Mouse (Mus musculus): Measurements from ENCODE around the gene Mfsd1. TPM values are rescaled to one million over a fixed set of nuclear protein-coding genes. Genes with fewer than 3 reads are reported as not detected.

Mfsd1 gene
- polyA plus RNA-seq, 1 experiment from 2014 or later, result 103 TPM

DNA sequence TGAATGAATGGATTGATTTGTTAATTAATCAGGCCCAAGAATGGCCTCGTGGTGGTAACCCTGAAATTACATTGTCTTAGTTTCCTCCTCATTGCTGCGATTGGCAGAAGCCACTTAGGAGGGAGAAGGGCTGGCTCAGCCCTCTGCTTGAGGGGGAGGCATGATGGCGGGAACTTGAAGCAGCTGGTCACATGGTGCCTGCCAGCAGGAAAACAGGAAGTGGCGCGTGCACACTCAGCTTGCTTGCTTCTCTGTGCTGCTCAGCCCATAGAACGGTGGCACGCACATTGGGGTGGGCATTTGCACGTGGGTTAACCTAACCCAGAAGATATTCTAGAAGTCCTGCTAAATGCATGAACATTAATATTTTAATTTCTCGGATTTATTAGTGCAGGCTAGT lies 4.9 kb downstream of the Mfsd1 start:
- 82% methylated on average over 9 of the region's 9 CpGs for WGBS
- DNase-seq (ENCODE audit: low spot score) (no peak), ATAC-seq (replicated peaks; ENCODE audit: low FRiP score, low read depth) (no peak)
- no peaks in the 10 kb centered on the region for H3K27me3 ChIP-seq (ENCODE audit: insufficient read depth, low read length)
- no peak overlapping the region for H3K4me2 ChIP-seq (ENCODE audit: low read length)
- H3K9me3 ChIP-seq (replicated peaks; ENCODE audit: low read length), result no peaks in the 10 kb centered on the region
- no peak overlapping the region for H3K27ac ChIP-seq
- no peak overlapping the region for H3K9ac ChIP-seq (ENCODE audit: low read depth, low read length)
- peaks cover 38% of the 10 kb centered on the region for H3K36me3 ChIP-seq (ENCODE audit: insufficient read depth, low read length)
- no peak overlapping the region for H3K4me3 ChIP-seq (replicated peaks; ENCODE audit: low read depth, low read length)
- no peak for TF ChIP-seq CTCF (IDR thresholded peaks at IDR 0.05; ENCODE audit: low read depth)
- no peaks in the 10 kb centered on the region for H3K4me1 ChIP-seq (replicated peaks; ENCODE audit: insufficient read depth, low read length)

DNA sequence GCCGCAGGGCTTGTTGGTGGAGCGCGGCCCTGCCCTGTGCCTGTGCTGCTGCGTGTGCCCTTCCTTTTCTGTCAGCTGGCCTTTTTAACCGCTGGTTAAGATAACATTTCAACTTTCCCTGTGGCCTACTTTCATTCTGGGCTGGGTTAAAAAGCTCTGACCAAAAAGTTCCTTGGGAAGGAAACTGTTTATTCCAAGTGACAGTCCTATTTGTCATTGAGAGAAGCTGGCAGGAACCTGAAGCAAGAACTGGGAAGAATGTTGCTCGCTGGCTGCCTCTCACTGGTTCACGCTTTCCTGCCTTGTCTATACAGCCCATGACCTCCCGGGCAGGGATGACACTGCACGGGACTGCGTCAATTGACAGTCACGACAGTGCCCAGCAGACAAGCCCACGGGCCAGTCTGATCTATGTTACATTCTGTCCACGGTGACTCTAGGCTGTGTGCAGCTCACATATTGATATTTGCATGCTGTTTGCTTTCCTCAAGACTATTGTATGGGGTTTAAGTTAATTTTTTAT lies 19.1 kb downstream of the Mfsd1 start:
- Histone ChIP-seq H3K4me2 (ENCODE audit: low read length) (no peak overlapping the region), H3K4me3 (replicated peaks; ENCODE audit: low read depth, low read length) (no peak overlapping the region), H3K27ac (no peak overlapping the region), H3K9me3 (replicated peaks; ENCODE audit: low read length) (no peaks in the 10 kb centered on the region), H3K4me1 (replicated peaks; ENCODE audit: insufficient read depth, low read length) (no peaks in the 10 kb centered on the region), H3K9ac (ENCODE audit: low read depth, low read length) (no peak overlapping the region), H3K36me3 (ENCODE audit: insufficient read depth, low read length) (peaks cover 39% of the 10 kb centered on the region), H3K27me3 (ENCODE audit: insufficient read depth, low read length) (no peaks in the 10 kb centered on the region)
- DNase-seq (ENCODE audit: low spot score) (no peak), ATAC-seq (replicated peaks; ENCODE audit: low FRiP score, low read depth) (no peak)
- 79% methylated on average over 13 of the region's 13 CpGs for WGBS
- no peak for TF ChIP-seq CTCF (IDR thresholded peaks at IDR 0.05; ENCODE audit: low read depth)

DNA sequence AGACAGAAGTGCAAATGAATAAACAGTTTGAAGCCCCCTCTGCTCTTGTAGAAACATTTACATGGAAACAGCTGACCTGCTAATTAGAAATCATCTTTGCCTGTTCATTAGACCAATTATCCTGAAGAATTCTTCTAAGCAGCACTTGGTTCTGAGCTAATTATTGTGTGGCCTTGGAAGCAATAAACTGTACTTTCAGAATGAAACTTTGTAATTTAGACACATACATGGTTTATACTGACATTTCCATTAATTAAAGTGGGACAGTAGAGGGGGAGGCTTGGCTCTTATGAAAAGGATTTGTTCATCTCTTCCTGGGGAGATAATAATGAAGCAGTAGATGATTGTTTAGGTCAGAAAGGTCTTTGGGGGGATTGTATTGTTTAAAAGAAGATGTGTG lies 35.7 kb downstream of the Mfsd1 start:
- no peak overlapping the region for H3K27ac ChIP-seq
- no peak overlapping the region for H3K9ac ChIP-seq (ENCODE audit: low read depth, low read length)
- no peak for DNase-seq (ENCODE audit: low spot score)
- H3K4me1 ChIP-seq (replicated peaks; ENCODE audit: insufficient read depth, low read length), result no peaks in the 10 kb centered on the region
- no peak overlapping the region for H3K4me3 ChIP-seq (replicated peaks; ENCODE audit: low read depth, low read length)
- no peaks in the 10 kb centered on the region for H3K36me3 ChIP-seq (ENCODE audit: insufficient read depth, low read length)
- ATAC-seq (replicated peaks; ENCODE audit: low FRiP score, low read depth), result no peak
- no peaks in the 10 kb centered on the region for H3K27me3 ChIP-seq (ENCODE audit: insufficient read depth, low read length)
- TF ChIP-seq CTCF (IDR thresholded peaks at IDR 0.05; ENCODE audit: low read depth), result no peak
- no peaks in the 10 kb centered on the region for H3K9me3 ChIP-seq (replicated peaks; ENCODE audit: low read length)
- H3K4me2 ChIP-seq (ENCODE audit: low read length), result no peak overlapping the region

DNA sequence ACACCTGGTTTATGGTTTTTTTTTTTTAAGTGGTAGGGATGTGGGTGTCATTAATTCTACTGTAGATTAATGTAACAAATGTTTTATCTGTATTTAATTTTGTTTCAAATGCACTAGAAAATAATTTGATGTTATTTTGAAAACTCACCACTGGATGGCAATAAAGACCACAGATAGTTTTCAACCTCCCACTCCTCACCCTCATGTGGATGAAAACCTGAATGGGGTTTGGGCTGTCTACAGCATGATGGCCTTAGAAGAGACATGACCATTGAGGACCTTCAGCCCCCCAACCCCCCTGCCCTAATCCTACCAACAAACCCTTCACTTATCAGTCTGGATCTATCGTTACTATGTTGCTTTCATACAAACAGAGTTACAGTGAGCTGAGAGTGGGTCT lies 42.1 kb downstream of the Mfsd1 start:
- Histone ChIP-seq H3K9ac (ENCODE audit: low read depth, low read length) (no peak overlapping the region), H3K4me2 (ENCODE audit: low read length) (no peak overlapping the region), H3K27me3 (ENCODE audit: insufficient read depth, low read length) (no peaks in the 10 kb centered on the region), H3K36me3 (ENCODE audit: insufficient read depth, low read length) (no peaks in the 10 kb centered on the region), H3K9me3 (replicated peaks; ENCODE audit: low read length) (no peaks in the 10 kb centered on the region), H3K27ac (no peak overlapping the region), H3K4me1 (replicated peaks; ENCODE audit: insufficient read depth, low read length) (no peaks in the 10 kb centered on the region), H3K4me3 (replicated peaks; ENCODE audit: low read depth, low read length) (no peak overlapping the region)
- peak; percentile 56 for DNase-seq (ENCODE audit: low spot score)
- 94% methylated on average over 1 of the region's 1 CpGs for WGBS
- TF ChIP-seq CTCF (IDR thresholded peaks at IDR 0.05; ENCODE audit: low read depth), result peak; percentile 54
- ATAC-seq (replicated peaks; ENCODE audit: low FRiP score, low read depth), result no peak

DNA sequence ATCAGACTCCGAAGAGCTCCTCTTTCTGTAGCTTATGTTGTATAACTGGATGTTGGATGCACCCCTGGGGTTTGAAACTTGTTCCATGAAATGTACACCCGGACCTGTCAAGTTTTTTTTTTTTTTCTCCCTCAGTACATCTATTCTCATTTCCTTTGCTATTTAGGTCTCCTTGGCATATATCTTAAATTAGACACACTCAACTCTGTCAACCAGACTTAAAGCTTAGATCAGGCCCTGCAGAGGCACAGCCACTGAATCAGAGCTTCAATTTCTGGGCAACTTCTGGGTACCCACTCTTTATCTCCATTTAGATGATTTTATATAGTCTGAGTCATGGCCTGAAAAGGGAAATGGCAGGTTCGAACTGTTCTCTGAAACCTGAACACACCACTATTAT lies 60.6 kb downstream of the Mfsd1 start:
- H3K36me3 ChIP-seq (ENCODE audit: insufficient read depth, low read length), result no peaks in the 10 kb centered on the region
- no peak overlapping the region for H3K4me2 ChIP-seq (ENCODE audit: low read length)
- H3K4me1 ChIP-seq (replicated peaks; ENCODE audit: insufficient read depth, low read length), result no peaks in the 10 kb centered on the region
- H3K9ac ChIP-seq (ENCODE audit: low read depth, low read length), result no peak overlapping the region
- DNase-seq (ENCODE audit: low spot score) (no peak), ATAC-seq (replicated peaks; ENCODE audit: low FRiP score, low read depth) (no peak)
- H3K9me3 ChIP-seq (replicated peaks; ENCODE audit: low read length), result no peaks in the 10 kb centered on the region
- no peak for TF ChIP-seq CTCF (IDR thresholded peaks at IDR 0.05; ENCODE audit: low read depth)
- 85% methylated on average over 3 of the region's 3 CpGs for WGBS
- no peak overlapping the region for H3K4me3 ChIP-seq (replicated peaks; ENCODE audit: low read depth, low read length)
- H3K27me3 ChIP-seq (ENCODE audit: insufficient read depth, low read length), result no peaks in the 10 kb centered on the region
- H3K27ac ChIP-seq, result no peak overlapping the region

DNA sequence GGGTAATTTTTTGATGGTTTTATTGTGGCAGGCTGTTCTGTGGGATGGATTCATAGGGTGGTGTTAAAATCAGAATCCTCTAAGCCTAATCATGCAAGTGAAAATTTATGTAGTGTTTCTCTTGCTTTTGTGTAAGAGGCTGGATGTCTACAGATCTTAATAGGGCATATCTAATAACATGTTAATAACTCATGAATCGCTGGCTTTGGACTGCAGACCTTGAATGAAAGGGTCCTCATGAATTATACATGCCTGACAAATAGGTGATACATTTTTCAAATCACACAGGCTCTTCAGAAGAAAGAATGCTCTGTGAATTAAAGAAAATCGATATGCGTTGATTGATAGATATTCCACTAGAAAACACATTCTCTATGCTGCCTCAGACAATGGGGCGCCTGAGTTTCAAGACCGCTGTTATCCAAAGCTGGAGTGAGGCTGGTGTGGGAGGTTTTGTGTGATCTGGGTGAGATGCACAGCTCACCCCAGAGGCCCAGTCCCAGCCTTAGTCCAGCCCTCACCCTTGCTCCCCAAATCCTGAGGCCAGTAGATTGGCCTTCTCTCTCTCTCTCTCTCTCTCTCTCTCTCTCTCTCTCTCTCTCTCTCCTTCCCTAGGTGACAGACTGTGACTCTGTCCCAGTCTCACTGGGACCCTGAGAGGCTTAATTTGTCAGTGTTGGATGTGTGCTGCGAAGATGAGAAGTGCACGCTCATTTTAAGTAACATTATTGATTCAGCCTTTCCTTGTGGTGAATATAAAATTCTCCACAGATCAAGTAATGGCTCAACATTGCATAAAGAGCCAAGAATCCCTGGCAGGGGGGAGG lies 63.3 kb downstream of the Mfsd1 start:
- 85% methylated on average over 7 of the region's 7 CpGs for WGBS
- Histone ChIP-seq H3K9ac (ENCODE audit: low read depth, low read length) (no peak overlapping the region), H3K4me1 (replicated peaks; ENCODE audit: insufficient read depth, low read length) (no peaks in the 10 kb centered on the region), H3K4me3 (replicated peaks; ENCODE audit: low read depth, low read length) (no peak overlapping the region), H3K27me3 (ENCODE audit: insufficient read depth, low read length) (no peaks in the 10 kb centered on the region), H3K27ac (no peak overlapping the region), H3K36me3 (ENCODE audit: insufficient read depth, low read length) (no peaks in the 10 kb centered on the region), H3K9me3 (replicated peaks; ENCODE audit: low read length) (no peaks in the 10 kb centered on the region), H3K4me2 (ENCODE audit: low read length) (no peak overlapping the region)
- DNase-seq (ENCODE audit: low spot score) (no peak), ATAC-seq (replicated peaks; ENCODE audit: low FRiP score, low read depth) (no peak)
- TF ChIP-seq CTCF (IDR thresholded peaks at IDR 0.05; ENCODE audit: low read depth), result no peak

Other genes starting within 250 kb of the Mfsd1 start
- gene Mlf1, start 208.6 kb upstream of the Mfsd1 start, polyA plus RNA-seq (2015; fragmentation: Nextera tagmentation; extraction: Ambion mirVana), result 7.7 and 8.2 TPM in 2 replicates
- not detected in 2 replicates for gene Gm17402, start 207.6 kb upstream of the Mfsd1 start, polyA plus RNA-seq (2015; fragmentation: Nextera tagmentation; extraction: Ambion mirVana)
- gene Gfm1, start 152.6 kb upstream of the Mfsd1 start, polyA plus RNA-seq (2015; fragmentation: Nextera tagmentation; extraction: Ambion mirVana), result 59.1 and 66.7 TPM in 2 replicates
- 66.6 and 70.1 TPM in 2 replicates for gene Lxn, start 118.8 kb upstream of the Mfsd1 start, polyA plus RNA-seq (2015; fragmentation: Nextera tagmentation; extraction: Ambion mirVana)
- 6.7 and 7.6 TPM in 2 replicates for gene Rarres1, start 67.2 kb upstream of the Mfsd1 start, polyA plus RNA-seq (2015; fragmentation: Nextera tagmentation; extraction: Ambion mirVana)

Measured in kidney, postnatal 0 days (tissue).